Mouse (Mus musculus): ENCODE data around the gene Sds.

Sds gene

DNA sequence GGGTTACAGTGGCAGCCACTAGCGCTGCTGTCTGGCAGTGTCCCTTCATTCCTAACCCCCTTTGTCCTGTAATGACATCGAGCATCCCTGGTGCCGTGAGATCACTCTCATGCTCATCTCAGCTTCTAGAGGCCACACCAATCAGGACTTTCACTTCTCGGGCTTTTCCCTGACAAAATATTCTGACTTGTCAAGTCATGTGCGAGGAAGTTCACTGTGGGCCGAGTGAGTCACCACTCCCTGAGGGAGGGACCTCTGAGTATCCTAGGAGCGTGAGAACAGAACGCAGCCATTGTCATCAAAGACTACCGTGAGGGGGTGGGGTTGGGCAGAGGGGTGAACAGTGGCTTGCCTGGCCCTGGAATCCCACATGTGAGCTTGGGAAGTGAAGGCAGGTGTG is 41.2 kb downstream of the Sds start:
- no peak for DNase-seq

DNA sequence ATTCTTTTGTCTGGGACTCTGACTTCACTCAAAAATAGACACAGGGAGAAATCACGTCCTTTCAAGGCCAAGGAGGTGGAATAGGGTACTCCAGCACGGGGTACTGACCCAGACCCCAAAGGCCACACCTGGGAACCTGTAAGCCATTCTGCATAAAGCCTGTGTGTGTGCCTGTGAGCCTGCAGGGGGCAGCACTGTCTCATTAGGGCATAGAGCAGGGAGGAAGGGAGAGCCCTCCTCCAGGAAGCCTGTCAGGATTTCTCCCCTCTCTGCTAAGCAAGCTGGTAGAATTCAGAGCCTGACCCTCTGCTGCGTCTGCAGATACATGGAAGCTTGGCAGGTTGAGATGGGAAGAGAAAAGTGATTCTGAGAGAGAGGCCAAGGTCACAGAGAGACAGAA is 46.3 kb downstream of the Sds start:
- no peak for DNase-seq

DNA sequence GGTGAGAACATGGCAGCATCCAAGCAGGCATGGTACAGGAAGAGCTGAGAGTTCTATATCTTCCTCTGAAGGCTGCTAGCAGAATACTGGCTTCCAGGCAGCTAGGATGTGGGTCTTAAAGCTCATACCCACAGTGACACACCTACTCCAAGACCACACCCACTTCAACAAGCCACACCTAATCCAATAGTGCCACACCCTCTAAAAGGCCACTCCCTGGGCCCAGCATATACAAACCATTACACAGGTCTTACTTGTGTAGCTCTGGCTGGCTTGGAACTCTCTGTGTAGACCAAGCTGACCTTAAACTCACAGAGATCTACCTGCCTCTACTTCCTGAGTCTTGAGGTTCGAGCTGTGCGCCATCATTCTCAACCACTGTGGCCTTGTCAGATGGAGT is 48.4 kb downstream of the Sds start:
- no peak for DNase-seq

DNA sequence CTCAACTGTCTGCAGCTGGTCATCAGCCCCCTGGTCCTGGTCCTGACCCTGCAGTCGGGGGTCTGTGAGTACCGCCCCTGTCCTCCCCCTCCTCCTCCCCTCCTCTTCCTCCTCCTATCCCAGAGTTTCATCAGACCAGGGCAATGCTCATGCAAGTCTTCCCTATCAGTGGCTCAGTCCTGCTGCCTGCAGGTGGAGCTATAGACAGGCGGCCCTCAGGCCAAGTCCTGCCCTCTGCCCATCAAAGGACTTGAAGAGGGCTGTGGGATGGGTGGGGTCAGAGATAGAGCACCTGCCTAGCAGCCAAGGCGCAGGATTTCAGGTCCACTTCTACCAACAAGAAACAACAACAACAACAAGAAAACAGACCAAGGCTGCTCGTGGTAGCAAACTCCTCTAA is 49.4 kb downstream of the Sds start:
- peak; percentile 55 for DNase-seq

- no peak for DNase-seq
Measured at GRCm38 (mm10) chr5:120526311-120526710, 50.0 kb downstream of the Sds start.

DNA sequence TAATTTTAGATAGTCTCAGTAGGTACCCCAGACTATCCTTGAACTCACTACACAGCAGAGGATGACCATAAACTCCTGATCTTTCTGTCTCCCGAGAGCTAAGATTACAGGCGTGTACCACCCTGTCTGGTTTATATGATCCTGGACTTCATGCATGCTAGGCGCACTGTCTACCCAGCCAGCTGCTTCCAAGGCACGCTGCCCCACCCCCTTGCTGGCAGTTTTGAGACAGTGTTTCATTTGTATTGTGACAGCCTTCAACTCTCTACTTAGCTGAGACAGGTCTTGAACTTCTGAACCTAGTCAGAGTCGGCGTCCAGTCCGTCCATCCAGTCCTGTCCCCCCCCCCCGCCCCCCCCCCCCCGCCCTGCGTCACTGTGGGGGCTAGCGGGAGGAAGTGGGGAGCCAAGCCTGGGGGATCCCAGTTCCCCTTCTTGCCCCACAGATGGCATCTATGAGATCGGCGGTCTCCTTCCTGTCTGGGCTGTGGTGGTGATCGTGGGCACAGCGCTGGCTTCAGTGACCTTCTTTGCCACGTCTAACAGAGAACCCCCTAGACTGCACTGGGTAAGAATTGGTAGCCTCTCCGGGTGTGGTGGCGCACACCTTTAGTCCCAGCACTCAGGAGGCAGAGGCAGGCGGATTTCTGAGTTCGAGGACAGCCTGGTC is 51.1 kb downstream of the Sds start:
- no peak for DNase-seq

GRCm38 (mm10) chr5:120531631-120532030 is 55.3 kb downstream of the Sds start:
- DNase-seq, result no peak
